ENCODE assay signal across 9 mouse cellular contexts in the genomic region with DNA sequence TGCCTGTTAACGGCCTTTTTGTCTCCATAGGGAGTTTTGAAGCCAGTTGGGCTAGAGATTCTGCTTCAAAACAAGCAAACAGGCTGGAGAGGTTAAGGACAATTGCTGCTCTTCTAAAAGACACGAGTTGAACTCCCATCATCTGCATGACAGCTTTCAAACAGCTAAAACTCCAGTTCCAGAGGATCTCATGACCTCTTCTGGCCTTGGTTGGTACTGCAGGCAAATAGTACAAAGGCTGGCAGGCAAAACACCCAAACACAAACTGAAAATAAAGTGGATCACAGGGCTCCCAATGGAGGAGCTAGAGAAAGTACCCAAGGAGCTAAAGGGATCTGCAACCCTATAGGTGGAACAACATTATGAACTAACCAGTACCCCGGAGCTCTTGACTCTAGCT. TPM values are rescaled to one million over a fixed set of nuclear protein-coding genes. Genes with fewer than 3 reads are reported as not detected.
A peak's percentile ranks its signal among the peaks of the same experiment; 100 is the strongest.
DNase-seq lines count a peak whose midpoint lies in the region; ATAC-seq and TF ChIP-seq lines count a peak whose summit lies in the region.
"Had no signal": no experiment of that assay in that cellular context is flagged by ENCODE, and none has a peak within 500 bp of the region (broad histone marks: within the 10 kb centered on the region; RNA-seq: fewer than 3 reads in every experiment).

No protein-coding gene starts in this region.

- TF ChIP-seq CTCF in lung, postnatal 0 days (IDR thresholded peaks at IDR 0.05), result peak; percentile 77
- peak; percentile 28; the same call in 1 of the 2 replicates for TF ChIP-seq CTCF in spleen, adult 2 months (IDR thresholded peaks at IDR 0.05; ENCODE audit: extremely low read depth, insufficient read depth, insufficient read length, insufficient replicate concordance)

- H3K9ac ChIP-seq in forebrain, embryonic 14.5 days (ENCODE audit: low read length), result no peak overlapping the region
- no peak overlapping the region for H3K9ac ChIP-seq in lung, postnatal 0 days (replicated peaks; ENCODE audit: low read depth)
- H3K9ac ChIP-seq: liver, embryonic 15.5 days had no signal

- no peak overlapping the region for H3K4me2 ChIP-seq in forebrain, embryonic 14.5 days (ENCODE audit: low read length)
- H3K4me2 ChIP-seq in lung, postnatal 0 days (replicated peaks; ENCODE audit: low read depth, low read length), result no peak overlapping the region
- H3K4me2 ChIP-seq: liver, embryonic 15.5 days had no signal

- H3K36me3 ChIP-seq in forebrain, embryonic 14.5 days (ENCODE audit: control insufficient read depth, insufficient read depth, low read length), result no peaks in the 10 kb centered on the region
- no peaks in the 10 kb centered on the region for H3K36me3 ChIP-seq in lung, postnatal 0 days (ENCODE audit: insufficient read depth, low read length)
- H3K36me3 ChIP-seq in spleen, adult 2 months (ENCODE audit: control insufficient read depth, insufficient read depth, low read length), result no peaks in the 10 kb centered on the region
- H3K36me3 ChIP-seq: liver, embryonic 15.5 days had no signal

- no peaks in the 10 kb centered on the region for H3K9me3 ChIP-seq in forebrain, embryonic 14.5 days (replicated peaks; ENCODE audit: control insufficient read depth, low read length)
- no peaks in the 10 kb centered on the region for H3K9me3 ChIP-seq in lung, postnatal 0 days (ENCODE audit: low read length)
- H3K9me3 ChIP-seq: liver, embryonic 15.5 days had no signal

- no peaks in the 10 kb centered on the region for H3K4me1 ChIP-seq in forebrain, embryonic 14.5 days (ENCODE audit: control insufficient read depth, insufficient read depth, low read length)
- H3K4me1 ChIP-seq in lung, postnatal 0 days (ENCODE audit: insufficient read depth, low read depth, low read length), result no peaks in the 10 kb centered on the region
- no peaks in the 10 kb centered on the region for H3K4me1 ChIP-seq in spleen, adult 2 months (ENCODE audit: control insufficient read depth, insufficient read depth, insufficient read length)
- H3K4me1 ChIP-seq: liver, embryonic 15.5 days had no signal

- TF ChIP-seq EP300 in lung, postnatal 0 days (IDR thresholded peaks at IDR 0.05), result no peak

- H3K4me3 ChIP-seq in forebrain, embryonic 14.5 days (ENCODE audit: low read depth, low read length), result no peak overlapping the region
- no peak overlapping the region for H3K4me3 ChIP-seq in lung, postnatal 0 days (ENCODE audit: low read depth, low read length)
- no peak overlapping the region for H3K4me3 ChIP-seq in spleen, adult 2 months (ENCODE audit: extremely low read depth, insufficient read depth, insufficient read length)
- H3K4me3 ChIP-seq: liver, embryonic 15.5 days had no signal

- peak; percentile 54; the same call in 1 of the 2 replicates for ATAC-seq in forebrain, embryonic 14.5 days
- no peak for ATAC-seq in lung, postnatal 0 days

- peak; percentile 62 for DNase-seq in gastrocnemius, adult 18-20 months (ENCODE audit: low spot score)
- no peak for DNase-seq in gastrocnemius, postnatal 25 days
- peak; percentile 66 to 69 for DNase-seq in B cell, adult 2 months
- peak; percentile 66 for DNase-seq in brain, adult 2 months (ENCODE audit: low read depth, low spot score)
- peak; percentile 75 for DNase-seq in forebrain, embryonic 14.5 days (ENCODE audit: low spot score)
- peak; percentile 22 for DNase-seq in large intestine, adult 2 months (ENCODE audit: low read depth, low spot score)
- DNase-seq in lung, postnatal 0 days (ENCODE audit: low spot score), result peak; percentile 46
- peak in 1 of 2 experiments; percentile 41 for DNase-seq in spleen, adult 2 months (ENCODE audit: low read depth in 1 of 2, low spot score in 2 of 2)

- H3K27ac ChIP-seq in forebrain, embryonic 14.5 days (ENCODE audit: low read depth, low read length), result no peak overlapping the region
- H3K27ac ChIP-seq in lung, postnatal 0 days (ENCODE audit: low read length), result no peak overlapping the region
- no peak overlapping the region for H3K27ac ChIP-seq in spleen, adult 2 months (ENCODE audit: insufficient read depth, low read length)
- H3K27ac ChIP-seq: liver, embryonic 15.5 days had no signal

- WGBS in forebrain, embryonic 14.5 days, result 17% methylated on average over 2 of the region's 3 CpGs
- WGBS in large intestine, adult 2 months, result 13% methylated on average over 3 of the region's 3 CpGs
- WGBS in lung, postnatal 0 days, result 11% methylated on average over 2 of the region's 3 CpGs
- WGBS in spleen, adult 2 months, result 25% methylated on average over 3 of the region's 3 CpGs

- H3K27me3 ChIP-seq in forebrain, embryonic 14.5 days (replicated peaks; ENCODE audit: control insufficient read depth, insufficient read depth, low read length), result no peaks in the 10 kb centered on the region
- no peaks in the 10 kb centered on the region for H3K27me3 ChIP-seq in lung, postnatal 0 days (replicated peaks; ENCODE audit: insufficient read depth, low read length)
- H3K27me3 ChIP-seq in spleen, adult 2 months (ENCODE audit: control insufficient read depth, insufficient read depth, low read length), result no peaks in the 10 kb centered on the region
- H3K27me3 ChIP-seq: liver, embryonic 15.5 days had no signal

- no peak for TF ChIP-seq POLR2A in spleen, adult 2 months (IDR thresholded peaks at IDR 0.05; ENCODE audit: low read depth, low read length)

RNA-seq across cellular contexts. Expression of gene Pdha1, which starts 31.9 kb away (rescaled TPM):
- 100 to 1,000 TPM; 483 to 550 TPM for total RNA-seq in gastrocnemius, adult 18-20 months (2021)
- 100 to 1,000 TPM; 569 to 672 TPM for total RNA-seq in gastrocnemius, postnatal 25 days (2021)
- 107 and 125 TPM in 2 replicates for polyA plus RNA-seq in forebrain, embryonic 14.5 days (2014; fragmentation: Nextera tagmentation; extraction: Ambion mirVana)
- polyA plus RNA-seq in large intestine, adult 2 months (2012; rRNA removed), result 47.4 and 66.2 TPM in 2 replicates
- 96.0 and 103 TPM in 2 replicates for polyA plus RNA-seq in lung, postnatal 0 days (2015; fragmentation: Nextera tagmentation; extraction: Ambion mirVana)
- 19.7 and 22.5 TPM in 2 replicates for polyA plus RNA-seq in spleen, adult 2 months (2012; rRNA removed)
